Mouse (Mus musculus) liver, postnatal 0 days (tissue): ENCODE results near the gene Zfp91.
"Not testable (repeated sequence)": the region's sequence is repeated elsewhere in the genome, so short reads cannot be mapped to it uniquely, and the experiment has no call there.

Experiments used
- CTCF ChIP-seq: sonication (generic); IDR thresholded peaks from 2 replicates; pipeline ENCODE4 v1.5.1; 2016; ENCODE audit warnings: antibody characterized with exemption, low read depth
- EP300 ChIP-seq: IDR thresholded peaks from 2 replicates; pipeline ENCODE4 v1.6.1; 2016; ENCODE audit warnings: antibody characterized with exemption, low read depth, mild to moderate bottlenecking

DNA sequence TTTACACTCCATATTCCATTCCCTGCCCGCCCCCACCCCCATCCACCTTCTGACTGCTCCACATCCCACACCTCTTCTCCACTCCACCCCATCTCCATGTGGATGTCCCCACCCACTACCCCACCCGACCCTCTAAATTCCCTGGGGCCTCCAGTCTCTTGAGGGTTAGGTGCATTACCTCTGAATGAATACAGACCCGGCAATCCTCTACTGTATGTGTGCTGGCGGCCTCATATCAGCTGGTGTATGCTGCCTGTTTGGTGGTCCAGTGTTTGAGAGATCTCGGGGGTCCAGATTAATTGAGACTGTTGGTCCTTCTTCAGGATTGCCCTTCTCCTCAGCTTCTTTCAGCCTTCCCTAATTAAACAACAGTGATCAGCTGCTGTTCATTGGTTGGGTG, 75.0 kb downstream of the Zfp91 start:
- not testable (repeated sequence) for TF ChIP-seq CTCF, EP300
